Mouse (Mus musculus): ENCODE results near the gene Ap1g2. TPM values are rescaled to one million over a fixed set of nuclear protein-coding genes. Genes with fewer than 3 reads are reported as not detected.

Gene Ap1g2
- total and polyA plus RNA-seq, 3 experiments = 12.6 to 47.9 TPM; not detected in 1

DNA sequence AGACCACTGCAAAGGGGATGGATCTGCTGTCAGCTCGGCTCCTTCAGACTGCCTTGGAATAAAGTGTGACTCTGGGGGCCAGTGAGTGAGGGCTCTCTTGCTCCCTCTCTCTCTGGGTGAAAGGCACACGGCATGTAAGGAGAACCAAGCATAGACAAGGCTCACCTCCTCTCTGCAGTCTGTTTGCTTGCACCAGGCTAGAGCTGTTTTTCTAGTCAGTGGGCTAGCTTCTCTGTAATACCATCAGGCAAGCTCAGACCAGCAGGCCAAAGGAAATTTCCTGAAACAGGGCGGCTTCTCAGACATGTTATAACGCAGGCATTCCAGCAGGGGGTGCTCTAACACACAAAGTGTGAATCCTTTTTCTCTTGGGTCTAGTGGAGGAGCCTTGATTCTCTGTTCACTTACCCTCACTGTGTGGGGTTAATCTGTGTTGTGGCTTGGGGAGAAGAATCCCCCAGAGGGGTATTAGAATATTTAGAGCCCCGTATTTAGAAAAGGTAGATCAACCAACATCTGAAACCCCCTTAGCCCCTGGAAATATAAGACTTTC, 42.0 kb upstream of the Ap1g2 start:
- H3K79me2 ChIP-seq (ENCODE audit: control insufficient read depth, insufficient read depth, low read length, poor library complexity) = no peaks in the 10 kb centered on the region
- no peaks in the 10 kb centered on the region for H3K9me3 ChIP-seq (replicated peaks; ENCODE audit: insufficient read depth, low read length)
- H3K4me3 ChIP-seq (ENCODE audit: control insufficient read depth in 1 of 2, insufficient read depth in 1 of 2, low read depth in 2 of 2, low read length in 2 of 2) = no peak overlapping the region
- no peaks in the 10 kb centered on the region for H3K36me3 ChIP-seq (ENCODE audit: control insufficient read depth in 1 of 2, insufficient read depth in 2 of 2, low read length in 2 of 2)
- TF ChIP-seq CHD1 (IDR thresholded peaks at IDR 0.05; ENCODE audit: low read depth, low read length) (no peak), E2F4 (IDR thresholded peaks at IDR 0.05; ENCODE audit: borderline replicate concordance, low read depth, low read length) (no peak), ZC3H11A (IDR thresholded peaks at IDR 0.05; ENCODE audit: low read depth, low read length) (peak; percentile 49; the same call in 1 of the 2 replicates), CTCF (IDR thresholded peaks at IDR 0.05 in 2 of 3, conservative IDR thresholded peaks at IDR 0.05 in 1 of 3; ENCODE audit: control insufficient read depth in 1 of 3, insufficient read depth in 1 of 3, low read depth in 2 of 3, low read length in 3 of 3, poor library complexity in 1 of 3, severe bottlenecking in 1 of 3) (peak; percentile 72 to 91 (median 83)), SMC3 (IDR thresholded peaks at IDR 0.05; ENCODE audit: low read depth, low read length) (peak; percentile 71), RAD21 (IDR thresholded peaks at IDR 0.05; ENCODE audit: low read depth, low read length) (peak; percentile 74), SIN3A (IDR thresholded peaks at IDR 0.05; ENCODE audit: low read length) (no peak)
- H3K27ac ChIP-seq (ENCODE audit: control insufficient read depth, low read depth, low read length) = no peak overlapping the region
- H3K9ac ChIP-seq (ENCODE audit: control insufficient read depth, low read depth, low read length, poor library complexity, severe bottlenecking) = no peak overlapping the region
- peak; percentile 55 for DNase-seq (ENCODE audit: low read depth, low spot score)
- no peaks in the 10 kb centered on the region; a peak in 1 of 4 replicates for H3K4me1 ChIP-seq (ENCODE audit: control insufficient read depth in 1 of 2, insufficient read depth in 2 of 2, low read length in 2 of 2)
- peaks cover 2 to 3% of the 10 kb centered on the region in 2 experiments for H3K27me3 ChIP-seq (ENCODE audit: control insufficient read depth in 1 of 2, insufficient read depth in 2 of 2, low read length in 2 of 2)

DNA sequence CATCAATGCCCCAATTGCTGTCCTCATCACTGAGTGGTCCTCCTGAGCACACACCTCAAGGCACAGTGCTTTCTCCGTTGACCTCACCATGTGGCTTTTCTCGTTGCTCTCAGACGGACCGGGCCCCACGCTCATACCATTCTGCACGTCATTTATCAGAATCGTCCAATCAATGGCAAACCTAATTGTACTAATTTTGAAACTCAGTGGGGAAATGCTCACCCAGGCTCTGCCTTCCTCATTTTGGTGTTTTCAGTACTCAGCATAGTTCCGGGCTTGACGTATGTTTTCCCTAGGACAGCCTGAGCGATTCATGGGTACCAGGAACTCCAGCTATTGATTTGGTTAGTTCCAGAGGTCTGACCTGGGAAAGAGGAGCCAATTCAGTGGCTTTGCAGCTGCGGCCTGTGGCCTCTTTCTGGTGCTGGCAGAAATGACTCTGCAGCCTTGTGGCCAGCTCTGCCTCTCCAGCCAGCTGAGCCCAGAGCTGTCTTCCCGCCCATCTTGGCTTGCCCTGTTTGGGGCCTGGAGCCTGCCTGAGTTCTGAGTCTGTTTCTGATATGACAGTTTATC, 40.5 kb upstream of the Ap1g2 start:
- H3K4me3 ChIP-seq (ENCODE audit: control insufficient read depth in 1 of 2, insufficient read depth in 1 of 2, low read depth in 2 of 2, low read length in 2 of 2) = no peak overlapping the region
- H3K9me3 ChIP-seq (replicated peaks; ENCODE audit: insufficient read depth, low read length) = no peaks in the 10 kb centered on the region
- no peak for TF ChIP-seq KAT2A (conservative IDR thresholded peaks at IDR 0.05; ENCODE audit: low read depth, low read length)
- no peak for TF ChIP-seq SIN3A (IDR thresholded peaks at IDR 0.05; ENCODE audit: low read length)
- TF ChIP-seq NELFE (IDR thresholded peaks at IDR 0.05; ENCODE audit: low read depth, low read length) = no peak
- no peak for TF ChIP-seq ZMIZ1 (IDR thresholded peaks at IDR 0.05; ENCODE audit: low read depth, low read length)
- TF ChIP-seq POLR2AphosphoS5 (IDR thresholded peaks at IDR 0.05; ENCODE audit: borderline replicate concordance, low read depth, low read length) = no peak
- TF ChIP-seq MEF2A (IDR thresholded peaks at IDR 0.05; ENCODE audit: extremely low read depth, insufficient replicate concordance, low read depth, low read length, poor library complexity, severe bottlenecking) = no peak
- TF ChIP-seq NRF1 (IDR thresholded peaks at IDR 0.05; ENCODE audit: insufficient read depth, low read depth, low read length, poor library complexity, severe bottlenecking) = no peak
- no peak for TF ChIP-seq RAD21 (IDR thresholded peaks at IDR 0.05; ENCODE audit: low read depth, low read length)
- TF ChIP-seq TCF12 (IDR thresholded peaks at IDR 0.05; ENCODE audit: low read depth, low read length) = no peak
- no peak for TF ChIP-seq MAZ (IDR thresholded peaks at IDR 0.05; ENCODE audit: low read depth, low read length)
- no peak for TF ChIP-seq CTCF (IDR thresholded peaks at IDR 0.05 in 2 of 3, conservative IDR thresholded peaks at IDR 0.05 in 1 of 3; ENCODE audit: control insufficient read depth in 1 of 3, insufficient read depth in 1 of 3, low read depth in 2 of 3, low read length in 3 of 3, poor library complexity in 1 of 3, severe bottlenecking in 1 of 3)
- no peak for TF ChIP-seq JUND (IDR thresholded peaks at IDR 0.05; ENCODE audit: low read depth, low read length)
- no peak for TF ChIP-seq ETS1 (IDR thresholded peaks at IDR 0.05; ENCODE audit: low read depth, low read length)
- no peak for TF ChIP-seq ZNF384 (IDR thresholded peaks at IDR 0.05; ENCODE audit: low read depth, low read length)
- no peak for TF ChIP-seq SMC3 (IDR thresholded peaks at IDR 0.05; ENCODE audit: low read depth, low read length)
- TF ChIP-seq TAL1 (IDR thresholded peaks at IDR 0.05; ENCODE audit: low read length) = no peak
- no peak for TF ChIP-seq CHD2 (IDR thresholded peaks at IDR 0.05; ENCODE audit: low read length)
- TF ChIP-seq MYC (IDR thresholded peaks at IDR 0.05; ENCODE audit: low read depth, low read length) = no peak
- no peaks in the 10 kb centered on the region; a peak in 1 of 4 replicates for H3K4me1 ChIP-seq (ENCODE audit: control insufficient read depth in 1 of 2, insufficient read depth in 2 of 2, low read length in 2 of 2)
- DNase-seq (ENCODE audit: low read depth, low spot score) = no peak
- no peaks in the 10 kb centered on the region for H3K79me2 ChIP-seq (ENCODE audit: control insufficient read depth, insufficient read depth, low read length, poor library complexity)
- H3K27me3 ChIP-seq (ENCODE audit: control insufficient read depth in 1 of 2, insufficient read depth in 2 of 2, low read length in 2 of 2) = peaks cover 2 to 3% of the 10 kb centered on the region in 2 experiments
- H3K27ac ChIP-seq (ENCODE audit: control insufficient read depth, low read depth, low read length) = no peak overlapping the region
- H3K9ac ChIP-seq (ENCODE audit: control insufficient read depth, low read depth, low read length, poor library complexity, severe bottlenecking) = no peak overlapping the region
- no peaks in the 10 kb centered on the region for H3K36me3 ChIP-seq (ENCODE audit: control insufficient read depth in 1 of 2, insufficient read depth in 2 of 2, low read length in 2 of 2)
